In the genomic region with DNA sequence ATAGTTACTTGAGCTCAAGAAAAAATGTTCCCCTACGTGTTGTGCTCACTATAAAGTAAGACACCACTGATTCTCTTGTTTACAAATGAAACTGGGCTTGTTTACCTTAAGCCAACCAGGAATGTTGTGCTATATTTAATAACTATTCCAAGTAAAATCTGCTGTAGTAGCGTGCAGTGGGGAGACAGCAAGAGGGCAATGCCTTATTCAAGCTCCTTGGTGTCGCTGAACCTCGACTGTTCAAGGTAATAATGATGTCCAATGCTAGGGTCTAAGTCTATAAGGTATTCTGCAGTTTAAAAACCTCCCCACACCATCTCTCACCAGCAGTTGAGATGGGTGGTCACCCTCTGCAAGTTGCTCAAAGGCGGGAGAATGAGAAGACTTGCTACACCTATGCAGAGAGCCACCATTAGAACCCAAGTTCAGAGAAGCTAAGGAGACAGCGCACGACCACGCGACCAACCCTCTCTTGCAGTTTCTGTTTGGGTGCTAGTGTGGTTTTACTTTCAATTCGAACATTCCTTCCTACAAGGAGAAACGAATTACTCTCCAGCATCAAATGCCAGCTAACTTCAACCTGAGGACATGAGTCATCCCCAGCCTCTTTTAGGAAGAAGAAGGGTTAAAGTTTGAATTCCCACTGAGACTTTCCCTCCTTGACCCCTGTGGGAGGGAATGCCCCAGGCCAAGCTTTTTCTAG, we compare ENCODE assay signal across 8 mouse cellular contexts.
DNase-seq lines count a peak whose midpoint lies in the region; ATAC-seq and TF ChIP-seq lines count a peak whose summit lies in the region.

No protein-coding gene starts in this region.

- 0 out of 2 replicates have a peak overlapping the region, but pooled peaks have one; percentile 2 for H3K4me3 ChIP-seq in kidney, adult 2 months (ENCODE audit: insufficient read depth, low read depth, low read length)
- no peak overlapping the region for H3K4me3 ChIP-seq in intestine, postnatal 0 days (ENCODE audit: low read depth, low read length)
- H3K4me3 ChIP-seq in left cerebral cortex, adult 2 months: no peak overlapping the region
- H3K4me3 ChIP-seq in cerebellum, adult 2 months (replicated peaks; ENCODE audit: insufficient read depth, low read depth, low read length): no peak overlapping the region

- no peak for DNase-seq in kidney, adult 2 months
- DNase-seq in kidney, postnatal 25 days: no peak
- DNase-seq in A20 (ENCODE audit: low read depth, low spot score) (peak; percentile 58), NIH3T3 (ENCODE audit: low read depth) (peak; percentile 78)
- DNase-seq in urinary bladder, postnatal 14 days (ENCODE audit: low spot score): no peak
- DNase-seq in left cerebral cortex, adult 2 months (ENCODE audit: extremely low spot score in 1 of 2, low spot score in 2 of 2): no peak
- no peak for DNase-seq in cerebellum, adult 2 months

- 69% methylated on average over 11 of the region's 11 CpGs for WGBS in kidney, adult 2 months
- WGBS in intestine, postnatal 0 days: 61% methylated on average over 11 of the region's 11 CpGs
- 85% methylated on average over 11 of the region's 11 CpGs for WGBS in cerebellum, adult 2 months

- TF ChIP-seq POLR2A in kidney, adult 2 months (IDR thresholded peaks at IDR 0.05; ENCODE audit: low read depth, low read length): no peak
- no peak for TF ChIP-seq POLR2A in cerebellum, adult 2 months (IDR thresholded peaks at IDR 0.05; ENCODE audit: borderline replicate concordance, insufficient read depth, low read length)

- no peaks in the 10 kb centered on the region; the same call in 1 of the 2 replicates for H3K4me1 ChIP-seq in kidney, adult 2 months (ENCODE audit: control insufficient read depth, insufficient read depth, low read length)
- peaks cover 16% of the 10 kb centered on the region for H3K4me1 ChIP-seq in intestine, postnatal 0 days (replicated peaks; ENCODE audit: control insufficient read depth, insufficient read depth, low read length)
- no peaks in the 10 kb centered on the region for H3K4me1 ChIP-seq in cerebellum, adult 2 months (ENCODE audit: control insufficient read depth, insufficient read depth, low read length)

- H3K27me3 ChIP-seq in kidney, adult 2 months (replicated peaks; ENCODE audit: control insufficient read depth, insufficient read depth, low read length): no peaks in the 10 kb centered on the region
- H3K27me3 ChIP-seq in intestine, postnatal 0 days (replicated peaks; ENCODE audit: control insufficient read depth, insufficient read depth, low read length): no peaks in the 10 kb centered on the region
- no peaks in the 10 kb centered on the region for H3K27me3 ChIP-seq in cerebellum, adult 2 months (ENCODE audit: control insufficient read depth, insufficient read depth, low read length)

- TF ChIP-seq CTCF in kidney, adult 2 months (conservative IDR thresholded peaks at IDR 0.05; ENCODE audit: insufficient read depth, insufficient read length, low read depth, low read length): no peak
- no peak for TF ChIP-seq CTCF in intestine, postnatal 0 days (IDR thresholded peaks at IDR 0.05; ENCODE audit: low read depth)
- no peak for TF ChIP-seq CTCF in left cerebral cortex, adult 2 months (IDR thresholded peaks at IDR 0.05)
- no peak for TF ChIP-seq CTCF in cerebellum, adult 2 months (IDR thresholded peaks at IDR 0.05; ENCODE audit: borderline replicate concordance, insufficient read depth, low read depth, low read length)

- intact Hi-C loops in left cerebral cortex, adult 2 months (cut with DNase I): no loop called here

- H3K9me3 ChIP-seq in intestine, postnatal 0 days (ENCODE audit: control insufficient read depth): no peaks in the 10 kb centered on the region

- no peaks in the 10 kb centered on the region for H3K36me3 ChIP-seq in kidney, adult 2 months (ENCODE audit: control insufficient read depth, insufficient read depth, low read length)
- H3K36me3 ChIP-seq in intestine, postnatal 0 days (ENCODE audit: control insufficient read depth, insufficient read depth): no peaks in the 10 kb centered on the region

- H3K4me2 ChIP-seq in intestine, postnatal 0 days (replicated peaks; ENCODE audit: low read depth): peak overlapping the region; percentile 33

- no peak overlapping the region for H3K27ac ChIP-seq in kidney, adult 2 months (ENCODE audit: insufficient read depth, low read depth, low read length)
- H3K27ac ChIP-seq in intestine, postnatal 0 days (ENCODE audit: low read depth, low read length): no peak overlapping the region
- H3K27ac ChIP-seq in left cerebral cortex, adult 2 months: no peak overlapping the region
- H3K27ac ChIP-seq in cerebellum, adult 2 months (ENCODE audit: insufficient read depth, low read length): no peak overlapping the region

- ATAC-seq in intestine, postnatal 0 days: no peak

- H3K9ac ChIP-seq in intestine, postnatal 0 days (ENCODE audit: low read depth, low read length): no peak overlapping the region

Comparison
In these comparisons a context has a peak if more than half of its experiments do, and no peak if none do; other contexts are left out.
1. DNase-seq: peak in A20 (single experiment) and NIH3T3 (single experiment); none in kidney, adult 2 months (single experiment), kidney, postnatal 25 days (0 of 2), urinary bladder, postnatal 14 days (single experiment), left cerebral cortex, adult 2 months (0 of 2) and cerebellum, adult 2 months (0 of 2).